Mouse (Mus musculus) liver, embryonic 14.5 days (tissue): ENCODE results near the gene Tle6. TPM values are rescaled to one million over a fixed set of nuclear protein-coding genes. Genes with fewer than 3 reads are reported as not detected.
A peak's percentile ranks its signal among the peaks of the same experiment; 100 is the strongest.

ENCODE experiments used
- ATAC-seq: fragments of 200-750 bp; cut with Nextera tagmentation; 2 replicates; pipeline ENCODE4 v1.8.0; 2017; ENCODE audit warnings: moderate number of reproducible peaks, mild to moderate bottlenecking, moderate library complexity; ENCODE audit not compliant: insufficient read depth
- DNase-seq, 3 experiments: peaks; one replicate each; pipeline ENCODE4 v3.0.0-alpha.2; 2012 to 2013; ENCODE audit warnings: low read depth in 3 of 3, low spot score in 3 of 3
- H3K27ac ChIP-seq: fragments of 300-500 bp; sonication (generic); 2 replicates; pipeline ENCODE4 v1.5.1; 2014; ENCODE audit warnings: moderate library complexity, mild to moderate bottlenecking, control low read depth, inconsistent platforms
- H3K27me3 ChIP-seq: fragments of 300-500 bp; sonication (generic); 2 replicates; pipeline ENCODE4 v1.6.1; 2014; ENCODE audit warnings: mild to moderate bottlenecking, low read length, moderate library complexity; ENCODE audit not compliant: control insufficient read depth, insufficient read depth
- H3K36me3 ChIP-seq: fragments of 300-500 bp; sonication (generic); replicated peaks from 2 replicates; pipeline ENCODE4 v1.6.1; 2014; ENCODE audit warnings: low read depth; ENCODE audit not compliant: control insufficient read depth, insufficient read depth
- H3K4me1 ChIP-seq, 2 experiments: fragments of 200-500 bp in 1 of 2; fragments of 300-500 bp in 1 of 2; sonication (generic) in 1 of 2; replicated peaks; 2 replicates each; pipeline ENCODE4 v1.6.1; 2012 to 2014; ENCODE audit warnings: antibody characterized with exemption in 1 of 2, inconsistent platforms in 1 of 2, low read length in 1 of 2; ENCODE audit not compliant: control insufficient read depth in 2 of 2, insufficient read depth in 2 of 2
- H3K4me2 ChIP-seq: fragments of 300-500 bp; sonication (generic); 2 replicates; pipeline ENCODE4 v1.6.1; 2014; ENCODE audit warnings: low read depth, mild to moderate bottlenecking, control low read depth, moderate library complexity
- H3K4me3 ChIP-seq, 2 experiments: fragments of 200-500 bp in 1 of 2; fragments of 300-500 bp in 1 of 2; sonication (generic) in 1 of 2; 2 replicates each; pipeline ENCODE4 v1.5.1; 2012 to 2014; ENCODE audit warnings: low read depth in 2 of 2, low read length in 2 of 2, mild to moderate bottlenecking in 2 of 2, control low read depth in 1 of 2, inconsistent platforms in 1 of 2, moderate library complexity in 1 of 2; ENCODE audit not compliant: insufficient read depth in 1 of 2
- H3K9ac ChIP-seq: fragments of 300-500 bp; sonication (generic); replicated peaks from 2 replicates; pipeline ENCODE4 v1.6.1; 2014; ENCODE audit warnings: mild to moderate bottlenecking, control low read depth, moderate library complexity
- H3K9me3 ChIP-seq: fragments of 300-500 bp; sonication (generic); 2 replicates; pipeline ENCODE4 v1.6.1; 2016; ENCODE audit warnings: low read length, mixed read lengths; ENCODE audit not compliant: control insufficient read depth
- CTCF ChIP-seq: IDR thresholded peaks from 2 replicates; pipeline ENCODE4 v1.5.1; 2016; ENCODE audit warnings: antibody characterized with exemption, low read depth, control low read depth
- EP300 ChIP-seq: IDR thresholded peaks from 2 replicates; pipeline ENCODE4 v1.6.1; 2016; ENCODE audit warnings: antibody characterized with exemption, low read depth
- WGBS: fragments of 180-500 bp; shearing (Covaris S2); extraction: QIAGEN DNeasy Blood & Tissue Kit; methylation state at CpG from one replicate; pipeline ENCODE4 v1.1.7; 2014; ENCODE audit not compliant: insufficient replicate concordance; 5-methylcytosine and 5-hydroxymethylcytosine counted together
- polyA plus RNA-seq, 2 experiments: library from polyadenylated mRNA; depleted of rRNA in 1 of 2; stranded (reverse) in 1 of 2; unstranded in 1 of 2; fragments of >200 nt; fragmentation: Nextera tagmentation in 1 of 2; extraction: Ambion mirVana in 1 of 2; gene quantifications; 2 replicates each; pipeline versions ENCODE4 v1.2.1 to v1.2.3; 2012 to 2014

Tle6 gene
- polyA plus RNA-seq, 2 experiments, result 4.5 to 5.6 TPM

- Histone ChIP-seq H3K4me1 (no peaks in the 10 kb centered on the region), H3K27ac (no peak overlapping the region), H3K36me3 (no peaks in the 10 kb centered on the region), H3K27me3 (peaks cover 3% of the 10 kb centered on the region), H3K9ac (no peak overlapping the region), H3K4me2 (no peak overlapping the region), H3K4me3 (no peak overlapping the region), H3K9me3 (no peaks in the 10 kb centered on the region)
- ATAC-seq (no peak), DNase-seq (no peak)
- WGBS, result 44% methylated on average over 6 of the region's 6 CpGs
- TF ChIP-seq EP300 (no peak), CTCF (no peak)
These were observed 17.5 kb downstream of the Tle6 start for GRCm38 (mm10) chr10:81583347-81583746.

DNA sequence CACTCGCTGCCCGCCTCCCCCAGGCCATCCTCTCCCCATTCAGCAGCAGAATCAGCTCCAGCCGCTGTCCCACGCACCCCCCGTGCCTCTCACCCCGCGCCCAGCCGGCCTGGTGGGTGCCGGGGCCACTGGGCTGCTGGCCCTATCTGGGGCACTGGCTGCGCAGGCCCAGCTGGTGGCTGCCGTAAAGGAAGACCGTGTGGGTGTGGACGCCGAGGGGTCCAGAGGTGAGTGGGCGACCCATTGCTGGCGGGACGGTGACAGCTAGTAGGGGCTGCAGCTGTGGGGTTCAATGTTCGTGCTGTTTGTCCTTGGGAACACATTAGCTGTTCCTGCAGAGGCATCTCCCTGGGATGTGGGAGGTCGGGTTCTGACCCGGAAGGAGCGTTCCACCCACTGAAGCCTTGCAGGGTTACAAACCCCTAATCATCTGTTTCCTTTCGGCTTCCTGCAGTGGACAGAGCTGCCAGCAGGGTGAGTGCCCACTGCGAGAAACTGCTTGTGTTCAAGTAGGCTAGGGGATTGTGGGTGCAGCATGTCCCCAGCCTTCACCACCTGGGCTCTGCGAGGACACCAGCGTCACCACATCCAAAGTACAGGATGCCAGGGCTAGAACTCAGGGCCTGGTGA lies 20.3 kb downstream of the Tle6 start:
- DNase-seq (no peak), ATAC-seq (peak; percentile 12; the same call in 1 of the 2 replicates)
- no peaks in the 10 kb centered on the region for H3K9me3 ChIP-seq
- WGBS, result 21% methylated on average over 25 of the region's 25 CpGs
- no peak overlapping the region for H3K27ac ChIP-seq
- no peak overlapping the region for H3K4me3 ChIP-seq
- no peak overlapping the region for H3K9ac ChIP-seq
- H3K4me2 ChIP-seq, result no peak overlapping the region; the same call in 1 of the 2 replicates
- TF ChIP-seq EP300 (no peak), CTCF (peak; percentile 42; the same call in 1 of the 2 replicates)
- H3K36me3 ChIP-seq, result no peaks in the 10 kb centered on the region
- peaks cover 1 to 4% of the 10 kb centered on the region in 2 experiments; a peak in 3 of 4 replicates for H3K4me1 ChIP-seq
- peaks cover 8% of the 10 kb centered on the region for H3K27me3 ChIP-seq

GRCm38 (mm10) chr10:81579967-81580366 lies 20.9 kb downstream of the Tle6 start:
- H3K4me2 ChIP-seq, result no peak overlapping the region
- DNase-seq (no peak), ATAC-seq (no peak)
- no peak overlapping the region for H3K9ac ChIP-seq
- peaks cover 14% of the 10 kb centered on the region for H3K27me3 ChIP-seq
- no peak overlapping the region for H3K27ac ChIP-seq
- no peaks in the 10 kb centered on the region for H3K36me3 ChIP-seq
- H3K4me1 ChIP-seq, result peaks cover 4 to 9% of the 10 kb centered on the region in 2 experiments; a peak in 3 of 4 replicates
- no peaks in the 10 kb centered on the region for H3K9me3 ChIP-seq
- no peak for TF ChIP-seq EP300
- TF ChIP-seq CTCF, result no peak
- no peak overlapping the region for H3K4me3 ChIP-seq
- 52% methylated on average over 4 of the region's 4 CpGs for WGBS

DNA sequence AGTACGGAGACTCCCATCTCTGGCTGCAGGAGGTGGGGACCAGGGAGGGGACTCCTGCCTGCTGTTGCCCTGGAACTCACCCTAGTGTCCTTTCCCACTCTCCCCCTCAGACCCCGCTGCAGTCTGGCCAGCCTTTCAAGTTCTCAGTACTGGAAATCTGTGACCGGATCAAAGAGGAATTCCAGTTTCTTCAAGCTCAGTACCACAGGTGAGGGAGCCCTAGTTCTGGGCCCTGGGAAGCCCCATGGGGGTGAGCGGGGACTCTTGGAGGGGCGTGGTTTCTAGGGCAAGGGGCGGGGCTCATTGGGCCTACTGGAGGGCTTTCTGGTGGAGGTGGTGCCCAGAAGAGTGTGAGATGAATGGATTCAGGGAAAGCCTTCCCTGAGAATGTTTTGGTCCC lies 25.2 kb downstream of the Tle6 start:
- WGBS, result 4% methylated on average over 6 of the region's 6 CpGs
- H3K9me3 ChIP-seq, result no peaks in the 10 kb centered on the region
- no peak for ATAC-seq
- H3K27me3 ChIP-seq, result peaks cover 14% of the 10 kb centered on the region
- 0 out of 2 replicates have a peak overlapping the region, but pooled peaks have one; percentile 16 for H3K9ac ChIP-seq
- no peak for DNase-seq
- no peak overlapping the region for H3K27ac ChIP-seq
- no peaks in the 10 kb centered on the region for H3K36me3 ChIP-seq
- peak overlapping the region; percentile 50 to 54 for H3K4me3 ChIP-seq
- TF ChIP-seq EP300 (no peak), CTCF (no peak)
- H3K4me2 ChIP-seq, result peak overlapping the region; percentile 70
- H3K4me1 ChIP-seq, result peaks cover 29 to 30% of the 10 kb centered on the region in 2 experiments

DNA sequence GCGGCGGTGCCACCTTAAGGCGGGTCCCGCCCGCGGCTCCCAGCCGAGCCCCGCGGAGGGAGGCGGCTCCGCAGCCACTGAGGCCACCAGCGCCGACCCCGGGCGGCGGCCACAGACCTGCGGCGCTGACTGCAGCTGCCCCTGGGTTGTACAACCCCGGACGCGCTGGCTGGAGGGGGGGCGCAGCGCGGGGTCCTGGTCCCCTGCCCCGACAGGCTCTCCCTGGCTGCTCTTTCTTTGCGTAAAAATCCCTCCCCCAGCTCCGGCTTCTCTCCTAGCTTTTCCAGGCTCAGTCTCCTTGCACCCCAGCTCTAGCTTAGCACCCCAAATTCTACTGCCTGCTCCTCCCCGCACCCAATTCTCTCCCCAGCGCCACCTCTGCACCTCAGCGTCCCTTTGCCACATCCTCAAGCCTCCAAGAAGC lies 25.7 kb downstream of the Tle6 start:
- H3K4me2 ChIP-seq, result peak overlapping the region; percentile 70
- H3K4me3 ChIP-seq, result peak overlapping the region; percentile 50 to 54
- no peak for DNase-seq
- peaks cover 30 to 32% of the 10 kb centered on the region in 2 experiments for H3K4me1 ChIP-seq
- ATAC-seq, result no peak
- H3K36me3 ChIP-seq, result no peaks in the 10 kb centered on the region
- no peaks in the 10 kb centered on the region for H3K9me3 ChIP-seq
- under 1% methylated on average over 28 of the region's 30 CpGs for WGBS
- H3K9ac ChIP-seq, result 0 out of 2 replicates have a peak overlapping the region, but pooled peaks have one; percentile 16
- no peak for TF ChIP-seq EP300
- TF ChIP-seq CTCF, result no peak
- peaks cover 14% of the 10 kb centered on the region for H3K27me3 ChIP-seq
- no peak overlapping the region for H3K27ac ChIP-seq
